Mouse (Mus musculus) lung, postnatal 0 days (tissue): Measurements from ENCODE around the gene Rufy2.

Experiments
- CTCF ChIP-seq: IDR thresholded peaks from 2 replicates; pipeline ENCODE4 v1.5.1; 2016; ENCODE audit warnings: antibody characterized with exemption, mild to moderate bottlenecking
- EP300 ChIP-seq: IDR thresholded peaks from 2 replicates; pipeline ENCODE4 v1.6.1; 2016; ENCODE audit warnings: antibody characterized with exemption, mild to moderate bottlenecking, control low read depth

DNA sequence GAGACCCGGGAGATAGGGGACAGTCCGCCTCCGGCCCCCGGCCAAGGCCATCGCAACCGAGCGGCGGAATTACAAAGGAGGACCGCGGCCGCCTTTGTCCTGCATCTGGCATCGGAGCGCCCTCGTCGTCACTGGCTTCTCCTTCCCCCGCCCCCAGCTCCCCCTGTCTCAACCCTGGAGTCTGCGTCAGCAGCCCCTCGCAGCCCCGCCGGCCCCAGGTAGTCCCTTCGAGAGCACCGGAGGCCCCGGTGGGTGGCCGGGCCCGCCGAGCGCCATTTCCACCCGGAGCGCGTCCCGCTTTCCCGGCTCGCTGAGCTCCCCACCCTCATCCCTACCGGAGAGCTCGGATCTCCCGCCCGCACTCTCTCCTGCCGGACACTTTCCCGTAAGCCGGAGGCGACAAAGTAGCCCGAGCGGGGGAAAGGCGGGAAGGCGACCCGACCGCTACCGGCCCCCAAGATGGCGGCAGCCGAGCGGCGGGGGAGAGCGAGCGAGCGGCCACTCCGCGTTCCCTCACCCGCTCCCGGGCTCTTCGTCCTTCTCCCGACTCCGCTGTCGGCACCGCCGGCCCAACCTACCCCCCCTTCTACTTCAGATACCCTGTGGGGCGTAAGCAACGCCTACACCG is 43.2 kb downstream of the Rufy2 start:
- no peak for TF ChIP-seq CTCF
- TF ChIP-seq EP300, result no peak; the same call in 1 of the 2 replicates
